Mouse (Mus musculus) cortical plate, adult 2 months (tissue): Measurements from ENCODE around the gene Slc2a9.

Experiments used
- CTCF ChIP-seq: fragments of 200-500 bp; IDR thresholded peaks from 2 replicates; pipeline ENCODE4 v1.5.1; 2011; ENCODE audit warnings: mild to moderate bottlenecking, control low read depth, low read length; ENCODE audit not compliant: insufficient read depth; ENCODE audit errors: extremely low read depth
- POLR2A ChIP-seq: fragments of 200-500 bp; IDR thresholded peaks from 2 replicates; pipeline ENCODE4 v1.6.1; 2011; ENCODE audit warnings: mild to moderate bottlenecking, low read length, control low read depth; ENCODE audit not compliant: insufficient read depth; ENCODE audit errors: extremely low read depth

GRCm38 (mm10) chr5:38333381-38333780 is 169.6 kb downstream of the Slc2a9 start:
- TF ChIP-seq POLR2A (no peak), CTCF (no peak)
